Mouse (Mus musculus): ENCODE measurements at regions not wholly inside any gene's neighbourhood (a gene's known extent, or its start where the extent isn't known, plus 50 kb on each side); places are given as distances from the start of the nearest gene placed in this dataset.

DNA sequence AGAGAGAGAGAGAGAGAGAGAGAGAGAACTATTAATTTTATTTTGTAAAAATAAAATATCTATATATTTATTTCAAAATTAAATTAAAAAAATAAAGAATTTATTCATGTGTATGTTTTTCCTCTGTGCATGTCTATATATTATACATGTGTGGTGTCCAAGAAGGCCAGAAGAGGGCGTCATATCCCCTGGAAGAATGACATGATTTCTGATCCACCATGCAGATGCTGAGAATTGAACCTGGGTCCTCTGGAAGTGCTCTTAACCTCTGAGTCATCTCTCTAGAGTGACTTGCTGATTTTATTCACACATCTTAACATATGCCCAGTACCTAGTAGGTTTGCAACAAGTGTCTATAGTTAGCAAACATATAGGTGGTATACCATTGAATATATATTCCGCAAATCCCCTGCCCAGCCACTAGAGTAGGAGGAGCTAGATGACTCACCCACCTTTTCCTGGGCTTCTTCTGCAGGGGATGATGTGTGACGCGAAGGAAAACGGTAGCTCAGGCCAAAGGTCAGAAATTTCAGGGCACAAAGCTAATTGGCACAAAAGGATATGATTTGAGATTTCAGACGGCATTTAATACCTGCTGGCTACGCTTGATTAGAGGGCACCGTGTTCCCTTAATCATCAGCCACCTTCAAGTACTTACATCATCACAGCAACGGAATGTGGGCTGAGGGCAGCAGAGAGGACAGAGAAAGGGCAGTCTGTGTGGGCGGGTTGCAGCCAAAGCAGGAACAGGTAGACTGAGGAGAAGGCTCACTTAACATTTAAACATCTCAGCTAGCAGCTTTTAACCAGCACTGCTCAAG lies 105.3 kb upstream of the Map4k3 start:
- ATAC-seq (ENCODE audit: extremely low read depth, insufficient number of reproducible peaks, low FRiP score, poor library complexity, severe bottlenecking): no peak

DNA sequence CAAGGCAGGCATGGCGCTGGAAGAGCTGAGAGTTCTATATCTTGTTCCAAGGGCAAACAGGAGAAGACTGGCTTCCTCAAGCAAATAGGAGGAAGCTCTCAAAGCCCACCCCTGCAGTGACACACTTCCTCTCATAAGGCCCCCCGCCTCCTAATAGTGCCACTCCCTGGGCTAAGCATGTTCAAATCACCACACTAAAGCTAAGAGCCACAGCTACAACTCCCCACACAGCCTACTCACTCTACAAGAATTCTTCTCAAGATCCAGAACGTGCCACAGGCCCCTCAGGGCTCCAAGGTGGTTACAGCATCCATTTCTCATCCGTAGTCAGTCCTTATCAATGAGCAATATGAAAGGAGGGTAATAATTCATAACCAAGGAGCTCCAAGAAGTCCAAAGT lies 103.4 kb upstream of the Map4k3 start:
- ATAC-seq (ENCODE audit: extremely low read depth, insufficient number of reproducible peaks, low FRiP score, poor library complexity, severe bottlenecking): no peak

DNA sequence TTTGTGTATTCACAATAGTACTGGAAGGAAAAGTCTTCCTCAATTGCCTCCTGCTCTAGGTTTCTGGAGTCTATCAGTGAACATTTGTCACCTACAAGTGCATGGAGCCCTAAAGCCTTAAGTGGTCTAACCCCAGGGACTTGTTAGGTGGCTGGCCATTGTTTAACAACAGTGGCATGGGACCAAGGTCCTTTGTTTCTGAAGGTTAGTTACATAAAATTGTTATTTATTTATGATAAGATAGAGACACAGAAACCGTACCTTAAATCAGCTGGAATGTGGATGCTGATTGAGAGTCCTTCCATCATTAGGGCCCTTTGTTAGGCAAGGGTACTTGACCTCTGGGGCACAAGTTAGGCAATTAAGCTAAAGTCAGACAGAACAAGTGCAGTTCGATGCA lies 99.6 kb upstream of the Map4k3 start:
- ATAC-seq (ENCODE audit: extremely low read depth, insufficient number of reproducible peaks, low FRiP score, poor library complexity, severe bottlenecking): no peak

DNA sequence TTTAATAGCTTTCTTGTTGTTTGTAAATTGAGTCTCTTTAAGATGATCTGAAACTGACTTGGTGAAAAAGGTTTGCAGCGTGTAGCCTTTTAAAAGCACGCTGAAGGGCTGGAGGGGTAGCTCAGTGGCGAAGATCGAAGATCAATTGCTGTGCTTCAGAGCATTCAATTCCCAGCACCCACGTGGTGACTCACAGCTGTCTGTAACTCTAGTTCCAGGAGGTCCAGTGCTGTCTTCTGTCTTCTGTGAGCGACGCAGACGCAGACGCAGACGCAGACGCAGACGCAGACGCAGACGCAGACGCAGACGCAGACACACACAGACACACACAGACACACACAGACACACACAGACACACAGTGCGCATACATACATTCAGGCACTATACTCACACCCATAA lies 99.1 kb upstream of the Map4k3 start:
- ATAC-seq (ENCODE audit: extremely low read depth, insufficient number of reproducible peaks, low FRiP score, poor library complexity, severe bottlenecking): no peak

DNA sequence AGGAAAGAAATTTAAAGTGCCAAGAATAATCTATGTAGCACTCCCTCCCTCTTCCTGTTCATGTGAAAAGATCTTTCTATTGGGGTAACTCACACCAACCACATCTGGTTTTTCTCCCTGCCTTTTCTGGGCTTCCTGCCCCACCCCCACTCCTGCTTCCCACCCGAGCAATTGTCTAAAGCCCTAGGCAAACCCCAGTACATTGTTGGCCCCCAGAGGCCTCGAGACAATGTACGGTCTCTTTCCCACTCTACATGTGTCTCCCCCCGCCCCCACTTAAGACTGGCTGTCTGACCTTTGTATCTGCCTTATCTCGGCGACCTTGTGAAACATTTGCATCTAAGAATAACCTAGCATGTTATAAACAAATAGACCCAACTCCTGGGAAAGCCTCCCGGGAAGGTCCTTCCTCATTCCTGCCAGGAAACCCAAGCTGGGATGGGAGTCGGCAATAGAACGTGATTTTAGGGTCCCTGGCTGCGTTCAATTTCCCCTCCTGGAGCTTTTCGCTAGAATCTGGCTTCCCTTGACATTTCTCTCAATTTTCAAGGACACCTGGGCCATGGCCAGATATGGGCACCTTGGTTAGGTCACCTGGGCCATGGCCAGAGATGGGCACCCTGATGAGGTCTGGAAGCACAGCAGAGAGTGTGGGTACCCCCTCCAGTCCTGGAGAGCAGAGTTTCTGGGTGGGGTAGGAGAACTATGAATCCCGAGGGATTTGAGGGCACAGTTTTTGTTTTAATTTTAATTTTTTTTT lies 97.9 kb upstream of the Map4k3 start:
- no peak for ATAC-seq (ENCODE audit: extremely low read depth, insufficient number of reproducible peaks, low FRiP score, poor library complexity, severe bottlenecking)

DNA sequence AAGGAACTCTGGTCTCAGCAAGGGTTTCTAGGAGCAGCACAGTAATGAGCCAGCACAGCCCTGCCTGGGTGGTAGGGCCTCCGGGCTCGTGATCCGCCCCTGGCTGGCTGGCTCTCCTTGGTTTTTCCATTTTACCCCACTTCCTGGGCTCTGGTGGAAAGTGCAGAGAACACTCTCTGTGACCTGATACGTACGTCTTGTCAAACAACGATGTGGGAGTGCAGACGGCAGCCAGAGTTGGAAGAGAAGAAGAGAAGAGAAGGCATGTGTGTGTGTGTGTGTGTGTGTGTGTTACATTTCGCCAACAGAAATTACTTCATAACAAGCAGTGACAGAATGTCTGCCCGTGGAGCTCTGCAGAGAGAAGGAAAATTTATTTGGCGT lies 97.2 kb upstream of the Map4k3 start:
- ATAC-seq (ENCODE audit: extremely low read depth, insufficient number of reproducible peaks, low FRiP score, poor library complexity, severe bottlenecking): no peak

DNA sequence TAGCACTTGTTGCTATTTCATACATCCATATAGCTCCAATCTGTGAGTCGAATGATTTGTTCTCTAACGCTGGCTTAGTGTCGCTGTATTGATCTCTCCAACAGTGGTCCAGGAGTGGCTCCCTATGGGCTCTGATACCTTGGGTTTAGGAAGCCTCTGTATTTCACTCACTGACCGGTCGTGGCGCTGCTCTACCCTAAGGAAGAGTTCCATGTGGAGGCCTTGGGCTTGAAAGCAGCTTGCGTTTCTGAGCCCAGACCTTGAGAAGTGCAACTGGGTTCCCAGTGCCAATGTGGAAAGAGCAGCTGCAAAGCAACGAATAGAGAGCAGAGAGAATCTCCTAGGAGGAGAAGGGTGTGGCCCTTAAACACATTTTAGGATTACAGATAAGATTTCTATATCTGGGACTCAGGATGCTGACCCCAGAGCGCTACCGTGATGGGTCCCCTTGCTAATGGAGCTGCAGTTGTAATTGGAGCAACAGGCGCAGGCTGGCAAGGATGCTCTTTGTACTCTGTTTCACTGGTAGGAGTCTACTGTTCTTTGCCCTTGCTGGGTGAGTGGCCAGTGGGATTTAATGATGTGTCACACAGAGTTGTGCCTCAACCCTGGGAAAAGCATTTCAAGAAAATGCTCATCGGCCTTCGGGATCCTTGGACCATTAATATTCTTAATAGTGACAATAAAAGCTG lies 96.7 kb upstream of the Map4k3 start:
- no peak for ATAC-seq (ENCODE audit: extremely low read depth, insufficient number of reproducible peaks, low FRiP score, poor library complexity, severe bottlenecking)

DNA sequence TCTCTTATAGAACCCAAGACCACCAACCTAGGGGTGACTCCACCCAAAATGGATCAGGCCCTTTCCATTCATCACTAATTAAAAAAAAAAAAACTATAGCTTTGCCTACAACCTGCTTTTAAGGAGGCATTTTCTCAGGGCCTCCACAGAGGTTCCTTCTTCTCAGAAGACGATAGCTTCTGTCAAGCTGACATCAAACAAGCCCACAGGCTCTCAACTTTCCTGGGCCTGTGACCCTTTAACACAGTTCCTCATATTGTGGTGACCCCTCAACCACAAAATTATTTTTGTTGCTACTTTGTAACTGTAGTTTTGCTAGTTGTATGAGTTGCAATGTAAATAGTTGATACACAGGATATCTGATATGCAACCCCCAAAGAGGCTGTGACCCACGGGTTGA lies 96.0 kb upstream of the Map4k3 start:
- ATAC-seq (ENCODE audit: extremely low read depth, insufficient number of reproducible peaks, low FRiP score, poor library complexity, severe bottlenecking): no peak

DNA sequence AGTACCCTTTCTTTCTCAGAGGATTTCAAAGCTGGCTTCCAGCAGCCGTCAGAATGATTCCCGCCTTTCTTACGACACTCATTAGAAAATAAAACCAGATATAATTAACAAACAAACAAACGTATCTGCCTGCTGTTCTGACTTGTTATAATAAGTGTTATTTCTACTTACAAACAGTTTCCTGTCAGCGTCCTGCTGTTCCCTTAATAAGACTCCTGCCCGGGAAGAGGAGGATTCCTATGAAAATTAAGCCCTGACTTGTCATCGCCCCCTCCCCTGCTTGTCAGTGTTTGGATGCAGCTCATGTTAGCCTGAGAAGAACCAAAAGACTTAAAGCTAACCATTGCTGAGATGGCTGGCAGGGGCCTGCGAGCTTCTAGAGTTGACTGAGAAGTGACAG lies 92.6 kb upstream of the Map4k3 start:
- ATAC-seq (ENCODE audit: extremely low read depth, insufficient number of reproducible peaks, low FRiP score, poor library complexity, severe bottlenecking): no peak

DNA sequence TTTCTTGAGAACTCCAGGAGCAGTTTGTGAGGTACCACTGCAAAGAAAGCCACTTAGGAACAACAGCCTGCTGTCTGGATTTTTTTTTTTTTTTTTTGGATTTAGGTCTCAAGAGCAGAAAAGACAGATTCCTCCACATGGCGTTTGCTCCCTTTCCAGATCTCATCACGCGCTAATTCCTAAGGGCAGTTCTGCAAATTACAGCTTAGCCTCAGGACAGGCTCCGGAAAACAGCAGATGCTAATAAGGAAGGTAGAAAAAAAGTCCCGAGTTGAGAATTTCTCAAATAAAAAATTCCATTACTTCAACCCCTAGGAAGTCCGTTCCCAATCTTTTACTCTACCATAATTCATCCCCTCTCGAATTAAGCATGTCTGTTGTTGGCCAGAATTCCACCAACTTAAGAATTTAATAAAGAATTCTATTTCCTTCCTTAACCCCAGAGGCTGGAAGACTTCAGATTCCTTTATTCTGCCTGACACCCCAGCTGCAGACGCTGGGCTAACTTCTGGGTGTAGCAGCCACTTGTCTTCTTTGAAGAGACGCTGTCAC lies 90.3 kb upstream of the Map4k3 start:
- no peak for ATAC-seq (ENCODE audit: extremely low read depth, insufficient number of reproducible peaks, low FRiP score, poor library complexity, severe bottlenecking)

DNA sequence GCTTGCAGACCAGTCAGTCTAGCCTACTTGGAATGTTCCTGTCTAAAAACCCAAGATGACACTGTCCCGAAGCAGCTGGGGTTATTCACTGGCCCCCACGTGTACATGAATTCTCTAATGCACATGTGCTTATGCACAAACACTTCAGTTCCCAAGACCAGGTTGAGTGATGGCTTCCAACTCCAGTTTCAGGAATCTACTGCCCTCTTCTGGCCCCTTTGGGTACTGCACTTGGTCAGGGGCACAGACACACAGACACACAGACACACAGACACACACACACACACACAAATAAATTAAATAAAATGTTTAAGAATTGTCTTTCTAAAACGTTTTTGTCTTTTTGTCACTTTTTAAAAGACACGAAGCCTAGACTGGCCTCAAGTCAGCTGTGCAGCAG lies 87.5 kb upstream of the Map4k3 start:
- ATAC-seq (ENCODE audit: extremely low read depth, insufficient number of reproducible peaks, low FRiP score, poor library complexity, severe bottlenecking): 0 out of 2 replicates have a peak, but pooled peaks have one; percentile 19

DNA sequence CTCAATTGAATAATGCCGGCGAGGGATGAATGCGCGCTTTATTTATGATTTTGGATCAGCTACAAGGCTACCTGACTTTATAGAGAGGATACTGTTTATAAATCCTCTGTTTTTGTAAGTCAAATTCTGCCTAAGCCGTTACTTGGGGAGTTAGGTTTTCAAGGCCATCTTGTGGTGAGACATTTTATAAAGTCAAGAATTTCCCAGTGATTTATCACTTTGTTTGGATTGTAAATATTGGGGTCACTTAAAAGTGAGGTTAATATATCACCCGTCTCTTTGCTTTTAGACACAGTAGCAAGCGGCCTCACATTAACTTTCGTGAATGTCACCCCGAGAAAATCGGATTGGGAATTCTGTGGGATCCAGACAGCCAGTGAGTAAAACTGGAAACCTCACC lies 84.9 kb upstream of the Map4k3 start:
- no peak for ATAC-seq (ENCODE audit: extremely low read depth, insufficient number of reproducible peaks, low FRiP score, poor library complexity, severe bottlenecking)

DNA sequence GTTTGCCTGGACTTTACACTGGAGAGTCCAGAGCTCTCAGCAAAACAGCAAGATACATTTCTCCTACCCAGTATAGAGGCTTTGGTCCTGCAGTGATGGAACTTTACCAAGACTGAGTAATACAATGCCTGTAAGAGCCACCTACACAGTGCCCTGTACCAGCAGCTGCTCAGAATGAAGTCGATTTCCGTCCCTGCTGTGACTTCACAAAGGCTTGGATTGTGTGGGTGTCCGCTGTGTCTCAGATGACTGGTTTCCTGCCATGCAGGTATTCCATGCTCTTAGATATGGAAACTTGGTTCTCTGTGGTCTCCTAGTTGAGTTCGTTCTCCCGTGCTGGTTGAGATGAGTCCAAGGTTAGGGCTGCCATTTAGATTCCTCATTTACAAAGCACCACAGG lies 81.0 kb upstream of the Map4k3 start:
- ATAC-seq (ENCODE audit: extremely low read depth, insufficient number of reproducible peaks, low FRiP score, poor library complexity, severe bottlenecking): no peak

DNA sequence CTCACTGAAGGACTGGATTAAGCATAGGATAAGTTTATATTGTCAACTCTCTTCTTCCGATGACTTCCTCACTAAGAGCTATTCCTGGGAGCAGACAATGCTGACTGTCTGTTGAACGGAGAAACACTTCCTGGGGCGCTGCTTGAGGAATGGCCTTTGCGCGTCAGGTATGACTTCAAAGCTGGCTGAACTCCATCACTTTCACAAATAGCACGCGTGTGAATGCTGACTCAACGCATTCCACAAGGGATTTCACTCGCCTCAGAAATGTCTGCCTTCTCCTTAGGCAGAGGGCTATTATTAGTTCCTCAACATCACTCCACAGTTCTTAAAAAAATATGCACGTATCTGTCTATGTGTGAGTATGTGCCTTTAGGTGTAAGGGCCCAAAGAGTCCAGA lies 79.8 kb upstream of the Map4k3 start:
- no peak for ATAC-seq (ENCODE audit: extremely low read depth, insufficient number of reproducible peaks, low FRiP score, poor library complexity, severe bottlenecking)

DNA sequence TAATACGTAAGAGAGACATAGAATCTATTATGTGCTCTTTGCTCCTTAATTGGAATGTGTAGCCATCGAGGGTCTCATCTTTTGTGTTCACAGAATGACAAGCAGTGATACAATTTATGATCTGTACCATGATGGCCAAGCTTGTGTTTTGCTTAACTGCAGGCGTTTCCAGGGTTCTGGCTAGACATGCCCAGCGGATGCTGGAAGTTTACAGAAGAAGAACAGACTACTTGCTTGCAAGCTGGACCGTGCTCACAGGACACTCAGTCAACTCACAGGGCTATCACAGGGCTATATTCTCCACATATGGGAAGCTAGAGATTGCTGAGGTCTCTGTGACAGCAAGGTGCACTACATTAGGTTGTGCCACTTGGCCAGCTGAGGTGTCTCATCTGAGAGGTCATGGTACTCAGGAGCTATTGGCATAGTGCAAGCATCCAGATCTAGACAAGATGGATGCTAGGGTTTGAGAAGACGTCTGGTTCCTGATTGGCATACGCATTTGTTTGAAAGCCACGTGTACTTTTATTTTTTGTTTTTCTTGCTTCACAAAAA lies 75.2 kb upstream of the Map4k3 start:
- ATAC-seq (ENCODE audit: extremely low read depth, insufficient number of reproducible peaks, low FRiP score, poor library complexity, severe bottlenecking): no peak

DNA sequence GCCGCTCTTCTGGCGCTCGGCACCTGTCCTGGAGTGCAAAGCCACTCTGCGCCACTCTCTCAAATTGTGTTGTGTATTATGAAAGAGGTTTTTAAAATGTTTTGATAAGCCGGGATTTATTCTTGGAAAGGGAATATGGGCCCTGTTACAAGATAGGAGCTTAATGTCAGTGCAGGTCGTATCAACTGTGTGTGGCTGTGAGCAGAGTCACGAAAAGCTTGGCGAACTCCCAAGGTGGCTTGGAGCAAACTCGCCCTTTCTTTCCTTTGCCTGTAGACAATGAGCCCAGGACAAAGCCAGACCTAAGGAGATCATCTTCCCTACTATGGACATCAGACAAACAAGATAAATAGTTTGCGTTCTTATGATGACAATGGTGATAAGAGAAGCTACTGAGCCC lies 74.3 kb upstream of the Map4k3 start:
- ATAC-seq (ENCODE audit: extremely low read depth, insufficient number of reproducible peaks, low FRiP score, poor library complexity, severe bottlenecking): no peak

DNA sequence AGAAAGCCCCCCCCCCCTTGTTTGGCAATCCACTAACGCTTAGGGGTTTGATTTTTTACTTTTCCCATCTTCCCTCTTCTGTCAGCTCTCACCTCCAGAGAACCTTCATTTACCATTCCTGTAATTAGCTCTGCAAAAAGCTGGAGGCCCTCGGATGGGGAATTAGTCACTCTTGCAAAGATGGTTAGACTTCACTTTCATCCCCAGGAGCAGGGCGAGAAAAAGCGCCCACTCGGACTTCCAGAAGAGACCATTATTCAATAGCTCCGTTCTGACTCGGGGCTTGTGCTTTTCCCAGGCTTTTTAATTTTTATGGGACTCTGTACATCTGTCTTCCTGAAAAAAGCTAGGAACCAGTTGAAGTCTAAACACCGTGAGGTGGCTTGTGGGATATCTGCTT lies 73.7 kb upstream of the Map4k3 start:
- ATAC-seq (ENCODE audit: extremely low read depth, insufficient number of reproducible peaks, low FRiP score, poor library complexity, severe bottlenecking): no peak

DNA sequence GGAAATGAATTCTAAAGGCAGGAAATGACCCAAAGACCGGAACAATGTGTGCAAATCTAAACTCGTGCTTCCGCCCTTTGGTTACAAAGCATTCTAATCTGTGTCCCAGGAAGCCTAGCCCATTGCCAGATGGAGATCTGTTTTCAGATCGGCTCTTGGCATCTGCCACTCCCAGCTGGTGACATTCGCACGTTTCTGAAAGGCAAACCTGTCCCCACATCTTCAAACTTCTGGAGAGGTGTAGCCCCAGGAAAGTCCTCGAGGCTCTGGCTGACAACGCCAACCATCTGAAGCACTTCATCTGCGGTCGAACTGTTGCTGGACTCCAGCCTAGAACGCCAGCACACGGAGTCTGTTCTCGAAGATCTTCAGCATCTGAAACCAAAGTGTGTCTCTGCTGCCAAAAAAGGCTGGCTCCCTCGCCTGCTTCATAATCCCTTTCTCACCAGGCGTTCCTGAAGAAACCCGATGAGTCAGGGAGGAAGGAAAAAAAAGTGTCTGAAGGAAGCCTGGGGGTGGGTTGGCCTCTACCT lies 73.2 kb upstream of the Map4k3 start:
- no peak for ATAC-seq (ENCODE audit: extremely low read depth, insufficient number of reproducible peaks, low FRiP score, poor library complexity, severe bottlenecking)

DNA sequence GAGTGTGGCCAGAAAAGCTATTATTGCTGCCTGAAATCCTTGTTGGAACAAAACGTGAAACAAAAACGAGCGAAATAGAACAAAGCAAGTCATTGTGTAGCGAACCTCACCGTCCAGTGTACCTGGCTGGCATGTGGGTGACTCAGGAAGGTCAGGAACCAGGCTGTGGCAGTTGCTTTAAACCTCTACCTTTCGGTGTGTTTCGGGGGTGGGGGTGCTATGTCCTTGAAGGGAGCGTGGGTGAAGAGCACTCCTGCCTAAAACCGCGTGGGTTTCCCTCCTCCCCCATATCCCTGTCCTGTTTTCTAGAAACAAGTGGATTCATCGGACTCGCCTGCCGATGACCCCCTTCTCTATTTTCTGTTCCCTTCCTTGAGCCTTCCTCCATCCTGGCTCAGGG lies 72.6 kb upstream of the Map4k3 start:
- ATAC-seq (ENCODE audit: extremely low read depth, insufficient number of reproducible peaks, low FRiP score, poor library complexity, severe bottlenecking): no peak

Measured in neutrophil, adult 5-6 weeks (primary cell).